Mouse (Mus musculus) spleen, postnatal 10 days (tissue): ENCODE results near the gene Sephs1.

Source experiments
- DNase-seq, 2 experiments: peaks; one replicate each; pipeline ENCODE4 v3.0.0; 2021 to 2022; ENCODE audit warnings: low spot score in 2 of 2

The Sephs1 gene

GRCm38 (mm10) chr2:4881350-4882248 lies at the start of gene Sephs1:
Gene Sephs1, plus strand, starts transcription at chr2:4881564.
- peak; percentile 84 to 88 for DNase-seq

GRCm38 (mm10) chr2:4832166-4832565 lies 49.2 kb upstream of the Sephs1 start:
- DNase-seq = no peak

DNA sequence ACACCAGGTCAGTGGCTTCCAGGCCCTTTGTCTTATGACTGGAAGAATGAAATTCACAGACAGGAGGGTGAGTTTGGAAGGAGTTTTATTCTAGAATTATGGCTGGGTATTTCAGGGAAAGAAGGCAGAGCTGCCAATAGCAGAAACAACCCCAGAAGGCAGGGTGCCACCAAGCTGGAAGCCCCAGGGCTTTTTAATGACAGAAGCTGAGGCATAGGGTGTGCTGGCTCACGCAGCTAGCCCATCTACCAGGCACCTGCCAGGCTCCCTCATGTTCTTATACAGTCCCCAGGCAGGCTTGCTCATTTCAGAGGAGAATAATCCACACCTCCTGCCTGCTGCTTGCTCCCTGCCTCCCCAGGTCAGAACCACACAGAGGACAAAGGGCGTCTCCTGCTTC lies 31.9 kb upstream of the Sephs1 start:
- DNase-seq = no peak

DNA sequence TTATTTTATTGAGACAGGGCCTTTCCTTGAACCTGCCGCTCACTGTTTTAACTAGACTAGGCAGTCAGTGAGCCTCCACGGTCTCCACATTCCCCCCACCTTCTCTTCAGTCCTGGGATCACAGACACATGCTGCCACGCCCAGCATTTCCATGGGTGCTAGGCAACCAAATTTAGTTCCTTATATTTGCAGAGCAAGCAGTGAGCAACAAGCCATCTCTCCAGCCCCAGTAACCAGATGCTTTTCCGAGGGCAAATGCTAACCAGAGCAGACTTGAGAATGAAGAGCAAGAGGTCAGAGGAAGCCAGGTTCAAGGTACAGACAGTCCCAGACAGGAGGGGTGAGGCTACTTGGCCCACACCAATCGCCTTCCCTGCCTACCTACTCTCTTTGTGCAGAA lies 24.2 kb upstream of the Sephs1 start:
- no peak for DNase-seq

GRCm38 (mm10) chr2:4858161-4858560 lies 23.2 kb upstream of the Sephs1 start:
- DNase-seq = no peak

- peak; percentile 75 to 84 for DNase-seq
Observed at GRCm38 (mm10) chr2:4864008-4864816, 17.2 kb upstream of the Sephs1 start.

DNA sequence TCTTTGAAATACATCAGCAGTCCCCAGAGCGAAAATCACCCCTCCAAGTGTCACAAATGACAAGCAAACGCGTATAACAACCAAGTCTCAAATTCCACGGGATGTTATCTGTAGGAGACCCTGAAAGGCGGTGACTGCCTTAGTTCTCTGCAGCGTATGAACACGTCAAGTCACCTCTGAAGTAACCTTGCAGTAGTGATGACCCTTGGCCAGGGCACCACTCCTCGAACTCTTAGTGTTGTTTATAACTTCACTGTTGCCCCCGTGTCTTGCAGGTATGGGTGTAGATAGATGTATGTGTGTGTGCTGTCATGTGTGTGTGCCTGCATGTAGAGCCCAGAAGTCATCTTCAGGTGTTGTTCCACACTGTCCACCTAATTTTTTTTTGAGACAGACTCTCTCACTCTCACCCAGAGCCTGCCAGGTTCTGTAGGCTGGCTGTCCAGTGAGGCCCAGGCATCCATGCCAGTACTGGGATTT lies 16.5 kb upstream of the Sephs1 start:
- DNase-seq = no peak

- no peak for DNase-seq
Observed at GRCm38 (mm10) chr2:4868028-4868725, 13.2 kb upstream of the Sephs1 start.

GRCm38 (mm10) chr2:4872740-4873139 lies 8.6 kb upstream of the Sephs1 start:
- no peak for DNase-seq

DNA sequence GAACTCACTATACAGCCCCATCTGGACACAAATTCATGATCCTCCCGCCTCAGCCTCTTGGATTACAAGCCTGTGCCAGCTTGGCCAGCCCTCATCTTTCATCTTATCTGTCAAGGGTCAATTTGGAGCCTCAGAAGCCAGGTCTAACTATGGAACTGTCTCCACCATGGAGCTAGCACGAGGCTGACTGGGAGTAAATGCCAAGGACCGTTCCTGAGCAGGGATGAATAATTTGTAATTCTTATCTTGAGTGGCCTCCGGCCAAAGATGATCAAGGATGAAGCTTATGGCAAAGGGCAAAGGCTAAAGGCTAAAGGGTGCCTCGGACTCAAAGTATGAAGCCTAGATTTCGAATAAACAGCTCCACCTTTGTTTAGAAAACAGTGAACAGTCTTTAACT lies 8.0 kb upstream of the Sephs1 start:
- no peak for DNase-seq

- DNase-seq = no peak
Observed at GRCm38 (mm10) chr2:4875090-4875489, 6.3 kb upstream of the Sephs1 start.

GRCm38 (mm10) chr2:4876131-4876530 lies 5.2 kb upstream of the Sephs1 start:
- DNase-seq = no peak

DNA sequence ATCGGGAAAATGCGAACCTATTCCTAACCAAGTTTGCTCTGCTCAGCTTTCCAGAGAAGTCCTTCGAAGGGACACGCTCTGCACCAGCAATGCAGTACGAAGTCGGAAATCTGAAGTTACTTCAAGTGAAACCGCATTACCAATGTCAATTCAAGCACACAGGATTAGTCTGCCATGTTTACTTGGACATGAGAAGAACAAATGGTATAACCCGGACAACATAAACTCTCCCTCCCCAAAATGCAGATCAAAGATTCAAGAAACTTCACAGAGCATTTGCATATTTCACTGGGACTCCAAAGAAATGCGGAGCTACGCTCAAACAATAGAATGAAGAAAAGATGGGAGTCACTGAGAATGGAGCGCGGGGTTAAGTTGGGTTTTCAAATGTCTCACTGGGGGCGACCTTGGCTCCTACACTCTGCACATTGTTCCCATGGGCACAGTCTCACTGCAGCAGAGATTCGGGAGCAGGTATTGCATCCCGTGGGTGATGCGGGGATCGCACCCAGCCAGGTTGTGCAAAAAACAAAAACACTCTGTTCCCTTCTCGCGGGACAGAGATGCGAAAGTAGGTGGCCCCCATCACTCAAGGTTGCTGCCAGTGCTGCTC lies 521 bp upstream of the Sephs1 start:
- DNase-seq = peak; percentile 32 to 37

- peak in 1 of 2 experiments; percentile 77 for DNase-seq
Observed at GRCm38 (mm10) chr2:4882249-4882791, 956 bp downstream of the Sephs1 start.

DNA sequence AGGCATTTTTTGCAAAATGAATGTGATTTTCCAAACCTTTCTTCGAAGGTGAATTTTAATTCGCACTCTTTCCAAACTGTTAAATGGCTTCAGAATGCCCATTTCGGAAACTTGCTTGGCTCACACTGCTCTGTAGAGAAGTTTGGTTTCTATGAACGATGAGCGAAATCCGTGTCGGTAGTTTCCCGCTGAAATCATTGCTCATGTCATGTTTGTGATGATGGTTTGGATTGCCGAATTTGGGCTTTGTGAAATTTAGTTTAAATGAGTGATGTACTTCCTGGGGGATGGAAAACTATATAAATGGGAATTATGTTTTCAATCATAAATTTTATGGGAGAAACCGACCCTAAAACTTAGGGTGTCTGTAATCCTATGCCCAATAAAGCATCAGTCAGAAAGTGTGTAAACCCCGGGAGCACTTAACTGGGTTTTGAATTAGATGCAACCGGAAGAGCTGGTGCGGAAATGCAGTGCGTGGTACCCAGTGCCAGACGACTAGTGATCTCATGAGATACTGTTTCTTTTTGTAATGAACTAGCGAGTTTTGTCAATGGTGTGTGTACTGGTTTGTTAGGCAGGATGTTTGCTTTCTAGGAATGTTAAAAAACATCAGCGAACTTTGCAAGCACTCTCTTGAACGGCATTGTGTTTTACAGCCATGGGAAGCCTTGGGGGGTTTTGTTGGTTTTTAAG lies 1.8 kb downstream of the Sephs1 start:
- DNase-seq = no peak

- DNase-seq = no peak
Observed at GRCm38 (mm10) chr2:4886896-4887295, 5.5 kb downstream of the Sephs1 start.

DNA sequence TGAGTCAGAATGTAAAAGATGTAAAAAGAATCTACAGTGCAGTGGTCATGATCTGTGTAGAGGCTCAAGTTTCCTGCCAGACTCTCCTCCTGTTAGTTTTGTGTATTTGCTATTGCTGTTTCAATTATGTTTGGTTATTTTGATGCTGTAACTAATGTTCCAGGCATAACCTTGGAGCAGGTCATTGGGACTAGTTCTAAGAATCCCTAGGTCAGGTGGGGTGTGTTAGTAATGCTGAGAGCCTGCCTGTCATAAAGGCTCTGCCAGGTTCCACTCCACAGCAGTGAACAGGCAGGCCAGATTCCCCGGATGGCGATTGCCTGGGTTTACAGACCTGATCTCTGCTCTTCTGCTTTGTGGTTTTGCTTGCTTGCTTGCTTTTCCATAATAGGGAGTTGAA lies 14.2 kb downstream of the Sephs1 start:
- DNase-seq = no peak

GRCm38 (mm10) chr2:4896970-4897369 lies 15.6 kb downstream of the Sephs1 start:
- DNase-seq = no peak

DNA sequence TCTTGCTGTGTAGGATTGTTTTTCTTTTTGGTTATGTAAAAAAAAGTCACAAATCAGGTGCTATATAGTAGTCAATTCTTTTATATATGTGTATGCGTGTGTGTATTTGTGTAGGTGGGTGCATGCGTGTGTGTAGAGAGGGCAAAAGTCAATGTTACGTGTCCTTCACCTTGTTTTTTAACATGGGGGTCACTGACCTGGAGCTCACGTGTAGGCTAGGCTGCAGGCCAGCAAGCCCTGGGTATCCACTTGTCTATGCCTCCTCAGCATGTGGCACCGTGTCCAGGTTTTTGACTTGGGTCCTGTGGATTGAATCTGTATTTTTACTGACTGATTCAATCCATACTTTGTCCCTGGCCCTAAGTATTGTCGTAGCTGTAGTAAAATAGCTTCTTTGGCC lies 19.3 kb downstream of the Sephs1 start:
- DNase-seq = no peak

GRCm38 (mm10) chr2:4902346-4902745 lies 21.0 kb downstream of the Sephs1 start:
- DNase-seq = no peak

- no peak for DNase-seq
Observed at GRCm38 (mm10) chr2:4907120-4907519, 25.8 kb downstream of the Sephs1 start.
